Mouse (Mus musculus) lung, postnatal 0 days (tissue): ENCODE results near the gene Zmynd8.

ENCODE experiments used
- CTCF ChIP-seq: IDR thresholded peaks from 2 replicates; pipeline ENCODE4 v1.5.1; 2016; ENCODE audit warnings: antibody characterized with exemption, mild to moderate bottlenecking
- EP300 ChIP-seq: IDR thresholded peaks from 2 replicates; pipeline ENCODE4 v1.6.1; 2016; ENCODE audit warnings: antibody characterized with exemption, mild to moderate bottlenecking, control low read depth

- TF ChIP-seq CTCF, result no peak
- no peak for TF ChIP-seq EP300
Observed at GRCm38 (mm10) chr2:165892626-165893025, 6.2 kb downstream of the Zmynd8 start.
